Mouse (Mus musculus) heart, postnatal 14 days (tissue): Measurements from ENCODE around the gene Itga1. TPM values are rescaled to one million over a fixed set of nuclear protein-coding genes. Genes with fewer than 3 reads are reported as not detected.

Experiments used
- DNase-seq, 2 experiments: peaks; one replicate each; pipeline ENCODE4 v3.0.0; 2021 to 2022
- intact Hi-C: fragments of 180-260 bp; cut with DNase I; formaldehyde crosslinking; loops from one replicate; pipeline ENCODE4 v1.15.1; 2025
- total RNA-seq, 2 experiments: library from RNA; stranded (reverse); gene quantifications; 2 replicates each; pipeline ENCODE4 v1.2.3; 2021

The Itga1 gene
- total RNA-seq, 2 experiments from 2014 or later: 63.3 to 64.1 TPM

- intact Hi-C loops: loop anchor here (5.0 kb wide), 1 partner anchor 99 kb away; the partner anchor contains the start of genes Gm49395 and Itga1
- DNase-seq: no peak
These were observed 98.2 kb downstream of the Itga1 start for GRCm38 (mm10) chr13:115003444-115004053.

- DNase-seq: no peak
- intact Hi-C loops: loop anchor here (5.0 kb wide), 1 partner anchor 99 kb away; the partner anchor contains the start of genes Gm49395 and Itga1
These were observed 98.9 kb downstream of the Itga1 start for GRCm38 (mm10) chr13:115002837-115003236.

GRCm38 (mm10) chr13:115002155-115002554 lies 99.6 kb downstream of the Itga1 start:
- intact Hi-C loops: loop anchor here (5.0 kb wide), 1 partner anchor 100 kb away; the partner anchor contains the start of genes Gm49395 and Itga1
- no peak for DNase-seq

- no peak for DNase-seq
- intact Hi-C loops: loop anchor here (10.0 kb wide), 1 partner anchor 1715 kb away; no protein-coding TSS in a partner anchor
These were observed 102.2 kb downstream of the Itga1 start for GRCm38 (mm10) chr13:114999582-114999981.

- intact Hi-C loops: loop anchor here (10.0 kb wide), 1 partner anchor 1717 kb away; no protein-coding TSS in a partner anchor
- DNase-seq: no peak
These were observed 103.7 kb downstream of the Itga1 start for GRCm38 (mm10) chr13:114998100-114998499.

- DNase-seq: no peak
- intact Hi-C loops: loop anchor here (10.0 kb wide), 1 partner anchor 1722 kb away; no protein-coding TSS in a partner anchor
These were observed 109.3 kb downstream of the Itga1 start for GRCm38 (mm10) chr13:114992260-114993014.

GRCm38 (mm10) chr13:114987668-114988067 lies 114.1 kb downstream of the Itga1 start:
- no peak for DNase-seq

GRCm38 (mm10) chr13:114987161-114987560 lies 114.6 kb downstream of the Itga1 start:
- intact Hi-C loops: no loop called here
- peak; percentile 53 to 78 for DNase-seq

More at GRCm38 (mm10) chr13:114987668-114988067, 114.1 kb downstream of the Itga1 start:
- intact Hi-C loops: loop anchor here (2.0 kb wide), 1 partner anchor 113 kb away; the partner anchor contains the start of genes Gm49395 and Itga1

GRCm38 (mm10) chr13:114984658-114985057 lies 117.1 kb downstream of the Itga1 start:
- intact Hi-C loops: loop anchor here (5.0 kb wide), 1 partner anchor 238 kb away; no protein-coding TSS in a partner anchor

GRCm38 (mm10) chr13:114983116-114983515 lies 118.6 kb downstream of the Itga1 start:
- DNase-seq: no peak
- intact Hi-C loops: loop anchor here (5.0 kb wide), 1 partner anchor 239 kb away; no protein-coding TSS in a partner anchor

More at GRCm38 (mm10) chr13:114984658-114985057, 117.1 kb downstream of the Itga1 start:
- no peak for DNase-seq

GRCm38 (mm10) chr13:114980831-114981419 lies 120.8 kb downstream of the Itga1 start:
- intact Hi-C loops: loop anchor here (5.0 kb wide), 1 partner anchor 241 kb away; no protein-coding TSS in a partner anchor
- no peak for DNase-seq

- DNase-seq: no peak
- intact Hi-C loops: no loop called here
These were observed 127.2 kb downstream of the Itga1 start for GRCm38 (mm10) chr13:114974484-114975042.

- intact Hi-C loops: no loop called here
- no peak for DNase-seq
These were observed 129.9 kb downstream of the Itga1 start for GRCm38 (mm10) chr13:114971905-114972304.

- intact Hi-C loops: loop anchor here (1.0 kb wide), 1 partner anchor 132 kb away; no protein-coding TSS in a partner anchor
- DNase-seq: peak; percentile 77 to 84
These were observed 137.5 kb downstream of the Itga1 start for GRCm38 (mm10) chr13:114964233-114964632.

GRCm38 (mm10) chr13:114954516-114954915 lies 147.2 kb downstream of the Itga1 start:
- intact Hi-C loops: no loop called here
- DNase-seq: no peak

- DNase-seq: no peak
- intact Hi-C loops: loop anchor here (5.0 kb wide), 1 partner anchor 36 kb away; no protein-coding TSS in a partner anchor
These were observed 168.2 kb downstream of the Itga1 start for GRCm38 (mm10) chr13:114933541-114933940.

- peak; percentile 76 for DNase-seq
- intact Hi-C loops: loop anchor here (1.0 to 5.0 kb wide), 2 partner anchors 35 to 99 kb away; no protein-coding TSS in a partner anchor
These were observed 169.9 kb downstream of the Itga1 start, which contains the start of gene Itga2 for GRCm38 (mm10) chr13:114931775-114932294. Gene Itga2 (minus strand): TSS chr13:114932100.

- intact Hi-C loops: loop anchor here (1.0 to 5.0 kb wide), 2 partner anchors 34 to 98 kb away; no protein-coding TSS in a partner anchor
- DNase-seq: peak; percentile 10 to 13
These were observed 170.6 kb downstream of the Itga1 start for GRCm38 (mm10) chr13:114930996-114931649.

GRCm38 (mm10) chr13:114924785-114925184 lies 177.0 kb downstream of the Itga1 start:
- no peak for DNase-seq
- intact Hi-C loops: no loop called here
